Mouse (Mus musculus) E14TG2a.4 (cell line): Measurements from ENCODE around the gene Wdr82.

Source experiments
- CTCF ChIP-seq: conservative IDR thresholded peaks from 2 replicates; pipeline ENCODE4 v1.5.1; 2014; ENCODE audit warnings: low read length
- NANOG ChIP-seq: IDR thresholded peaks from 2 replicates; pipeline ENCODE4 v1.6.1; 2014; ENCODE audit warnings: borderline replicate concordance, low read length, mixed read lengths
- POU5F1 ChIP-seq: IDR thresholded peaks from 2 replicates; pipeline ENCODE4 v1.6.1; 2014; ENCODE audit warnings: low read length, borderline replicate concordance

DNA sequence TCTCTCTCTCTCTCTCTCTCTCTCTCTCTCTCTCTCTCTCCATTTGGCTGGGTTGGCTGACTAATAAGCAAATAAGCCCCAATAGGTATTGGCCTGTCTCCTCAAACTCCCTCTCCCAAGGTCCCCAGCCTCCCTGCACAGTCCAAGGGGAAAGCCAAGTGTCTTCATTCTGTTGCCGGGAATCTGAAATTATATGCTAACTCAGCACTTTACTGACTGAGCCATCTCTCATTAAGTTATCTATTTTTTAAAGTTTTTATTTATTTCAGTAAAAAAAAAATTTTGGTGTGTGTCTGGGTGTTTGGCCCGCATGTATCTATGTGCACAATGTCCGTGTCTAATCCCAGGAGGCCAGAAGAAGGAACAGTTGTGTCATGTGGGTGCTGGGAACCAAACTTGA, 31.2 kb downstream of the Wdr82 start:
- TF ChIP-seq CTCF (no peak), NANOG (no peak), POU5F1 (no peak)
